Mouse (Mus musculus) stomach, postnatal 0 days (tissue): ENCODE results near the gene Grin2c. TPM values are rescaled to one million over a fixed set of nuclear protein-coding genes. Genes with fewer than 3 reads are reported as not detected.

Experiments used
- ATAC-seq: fragments of 200-750 bp; cut with Nextera tagmentation; 2 replicates; pipeline ENCODE4 v1.8.0; 2017; ENCODE audit not compliant: low FRiP score, low TSS enrichment
- DNase-seq: peaks from one replicate; pipeline ENCODE4 v3.0.0-alpha.2; 2016; ENCODE audit warnings: low spot score
- H3K27ac ChIP-seq: fragments of 300-500 bp; sonication (generic); replicated peaks from 2 replicates; pipeline ENCODE4 v1.5.1; 2014; ENCODE audit warnings: mild to moderate bottlenecking, control low read depth
- H3K27me3 ChIP-seq: fragments of 300-500 bp; sonication (generic); 2 replicates; pipeline ENCODE4 v1.6.1; 2014; ENCODE audit warnings: low read length; ENCODE audit not compliant: control insufficient read depth, insufficient read depth
- H3K36me3 ChIP-seq: fragments of 300-500 bp; sonication (generic); 2 replicates; pipeline ENCODE4 v1.6.1; 2014; ENCODE audit warnings: low read length, mixed read lengths; ENCODE audit not compliant: control insufficient read depth, insufficient read depth
- H3K4me1 ChIP-seq: fragments of 300-500 bp; sonication (generic); replicated peaks from 2 replicates; pipeline ENCODE4 v1.6.1; 2014; ENCODE audit warnings: antibody characterized with exemption; ENCODE audit not compliant: control insufficient read depth, insufficient read depth
- H3K4me2 ChIP-seq: fragments of 300-500 bp; sonication (generic); replicated peaks from 2 replicates; pipeline ENCODE4 v1.6.1; 2014; ENCODE audit warnings: low read depth, mild to moderate bottlenecking, control low read depth, moderate library complexity
- H3K4me3 ChIP-seq: fragments of 300-500 bp; sonication (generic); 2 replicates; pipeline ENCODE4 v1.5.1; 2014; ENCODE audit warnings: low read depth, low read length, control low read depth
- H3K9ac ChIP-seq: fragments of 300-500 bp; sonication (generic); 2 replicates; pipeline ENCODE4 v1.6.1; 2014; ENCODE audit warnings: mild to moderate bottlenecking, low read length, control low read depth, mixed read lengths
- H3K9me3 ChIP-seq: fragments of 300-500 bp; sonication (generic); 2 replicates; pipeline ENCODE4 v1.6.1; 2016; ENCODE audit warnings: low read length; ENCODE audit not compliant: control insufficient read depth
- CTCF ChIP-seq: IDR thresholded peaks from 2 replicates; pipeline ENCODE4 v1.5.1; 2016; ENCODE audit warnings: antibody characterized with exemption, low read depth, mild to moderate bottlenecking, moderate library complexity
- EP300 ChIP-seq: optimal IDR thresholded peaks from 2 replicates; pipeline ENCODE3; 2016; ENCODE audit warnings: antibody characterized with exemption
- WGBS: fragments of 180-500 bp; shearing (Covaris S2); extraction: QIAGEN DNeasy Blood & Tissue Kit; methylation state at CpG from one replicate; pipeline ENCODE4 v1.1.7; 2014; 5-methylcytosine and 5-hydroxymethylcytosine counted together
- polyA plus RNA-seq: library from polyadenylated mRNA; unstranded; fragments of >200 nt; fragmentation: Nextera tagmentation; extraction: Ambion mirVana; gene quantifications from 2 replicates; pipeline ENCODE4 v1.2.1, GENCODE M21; 2015

The Grin2c gene
- polyA plus RNA-seq, 1 experiment from 2014 or later, result not detected

DNA sequence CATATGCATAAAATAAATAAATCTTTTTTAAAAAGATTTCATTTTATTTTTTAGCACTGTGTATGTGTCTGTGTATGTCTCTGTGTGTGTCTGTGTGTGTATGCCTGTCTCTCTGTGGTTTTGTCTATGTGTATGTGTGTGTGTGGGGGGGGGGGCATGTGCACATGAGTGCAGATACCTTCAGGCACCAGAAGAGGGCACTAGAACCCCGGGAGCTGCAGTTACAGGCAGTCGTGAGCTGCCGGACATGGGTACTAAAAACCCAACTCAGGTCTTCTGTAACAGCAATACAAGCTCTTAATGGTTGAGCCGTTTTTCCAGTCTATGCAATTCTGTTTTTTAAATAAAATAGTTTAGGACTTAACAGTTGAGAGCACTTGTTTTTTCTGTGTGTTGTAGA is 33.7 kb upstream of the Grin2c start:
- H3K9me3 ChIP-seq, result no peaks in the 10 kb centered on the region
- ATAC-seq (no peak), DNase-seq (no peak)
- WGBS, result 80% methylated on average over 4 of the region's 4 CpGs
- H3K4me2 ChIP-seq, result no peak overlapping the region
- no peaks in the 10 kb centered on the region for H3K27me3 ChIP-seq
- H3K27ac ChIP-seq, result no peak overlapping the region
- no peak overlapping the region for H3K9ac ChIP-seq
- no peak overlapping the region for H3K4me3 ChIP-seq
- H3K4me1 ChIP-seq, result peaks cover 3% of the 10 kb centered on the region; the same call in 1 of the 2 replicates
- H3K36me3 ChIP-seq, result no peaks in the 10 kb centered on the region
- TF ChIP-seq CTCF (0 out of 2 replicates have a peak, but pooled peaks have one; percentile 9), EP300 (no peak)

DNA sequence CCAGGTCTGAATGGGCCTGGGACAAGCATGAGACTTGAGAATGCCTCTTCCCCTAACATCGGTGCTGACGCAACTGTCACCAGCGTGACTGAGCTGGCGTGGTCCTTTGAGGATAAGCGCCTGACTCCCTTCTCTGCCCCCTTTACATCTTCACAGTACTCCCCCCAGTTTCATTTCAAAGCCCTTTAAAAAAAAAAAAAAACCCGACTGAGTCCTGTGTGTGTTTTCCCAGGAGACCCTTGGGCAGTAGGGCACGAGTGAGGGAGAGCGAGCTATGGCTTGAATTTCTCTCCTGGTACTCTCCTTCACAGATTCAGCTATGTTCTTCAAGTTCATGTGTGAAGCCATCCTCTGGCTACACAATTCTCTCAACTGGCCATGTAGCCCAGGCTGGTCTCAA is 31.1 kb upstream of the Grin2c start:
- ATAC-seq (no peak), DNase-seq (no peak)
- Histone ChIP-seq H3K9me3 (no peaks in the 10 kb centered on the region), H3K9ac (no peak overlapping the region), H3K4me2 (no peak overlapping the region), H3K27ac (no peak overlapping the region), H3K36me3 (no peaks in the 10 kb centered on the region), H3K4me1 (peaks cover 3% of the 10 kb centered on the region; the same call in 1 of the 2 replicates), H3K4me3 (no peak overlapping the region), H3K27me3 (no peaks in the 10 kb centered on the region)
- TF ChIP-seq CTCF (no peak), EP300 (no peak)
- WGBS, result 76% methylated on average over 8 of the region's 8 CpGs

DNA sequence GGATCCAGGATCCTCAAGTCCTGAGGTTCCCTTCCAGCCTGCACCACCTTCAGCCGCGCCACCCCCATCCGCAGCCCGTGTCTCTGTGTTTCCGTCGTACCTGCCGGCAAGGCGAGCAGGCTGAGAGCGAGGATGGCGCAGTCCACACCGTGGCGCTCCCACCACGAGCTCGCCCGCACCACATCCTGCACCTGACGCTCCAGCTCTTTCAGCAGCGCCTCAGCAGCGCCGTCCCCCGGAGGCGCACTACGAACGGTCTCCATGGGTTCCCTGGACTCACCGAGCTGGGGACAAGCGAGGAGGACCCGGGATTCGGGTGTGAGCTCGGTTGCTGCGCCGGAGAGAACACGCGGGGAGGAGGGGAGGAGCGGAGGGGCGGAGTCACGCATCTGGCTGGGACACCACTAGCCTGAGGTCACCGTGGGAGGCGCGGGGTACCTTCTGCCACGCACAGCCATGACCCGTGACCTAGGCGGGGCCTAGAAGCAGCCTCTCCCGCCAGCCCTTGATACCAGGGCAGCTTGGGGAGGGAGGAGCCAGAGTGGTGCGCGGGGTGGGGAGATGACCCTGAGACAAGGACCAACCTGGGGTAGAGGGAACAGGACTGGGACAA is 30.3 kb upstream of the Grin2c start, which contains the start of gene Fads6:
Gene Fads6, minus strand, starts transcription at position 450 of the 613 bp plus-strand sequence.
- under 1% methylated on average over 42 of the region's 44 CpGs for WGBS
- no peak for TF ChIP-seq EP300
- peak; percentile 74 for TF ChIP-seq CTCF
- H3K36me3 ChIP-seq, result no peaks in the 10 kb centered on the region
- peaks cover 3% of the 10 kb centered on the region; the same call in 1 of the 2 replicates for H3K4me1 ChIP-seq
- no peaks in the 10 kb centered on the region for H3K9me3 ChIP-seq
- peak; percentile 73 for ATAC-seq
- H3K27ac ChIP-seq, result peak within 1 kb of the TSS; percentile 24; the same call in 1 of the 2 replicates
- peak within 1 kb of the TSS; percentile 81 for H3K4me2 ChIP-seq
- H3K4me3 ChIP-seq, result peak within 1 kb of the TSS; percentile 39
- peak within 1 kb of the TSS; percentile 56 for H3K9ac ChIP-seq
- DNase-seq, result peak; percentile 80
- H3K27me3 ChIP-seq, result no peaks in the 10 kb centered on the region

GRCm38 (mm10) chr11:115296471-115297210 is 29.6 kb upstream of the Grin2c start:
- Histone ChIP-seq H3K4me2 (peak overlapping the region; percentile 81), H3K4me3 (peak overlapping the region; percentile 39), H3K9me3 (no peaks in the 10 kb centered on the region), H3K9ac (peak overlapping the region; percentile 56), H3K4me1 (peaks cover 6% of the 10 kb centered on the region), H3K27ac (peak overlapping the region; percentile 24; the same call in 1 of the 2 replicates), H3K36me3 (no peaks in the 10 kb centered on the region), H3K27me3 (no peaks in the 10 kb centered on the region)
- ATAC-seq, result no peak
- WGBS, result 52% methylated on average over 21 of the region's 21 CpGs
- DNase-seq, result no peak
- TF ChIP-seq CTCF (no peak), EP300 (no peak)

DNA sequence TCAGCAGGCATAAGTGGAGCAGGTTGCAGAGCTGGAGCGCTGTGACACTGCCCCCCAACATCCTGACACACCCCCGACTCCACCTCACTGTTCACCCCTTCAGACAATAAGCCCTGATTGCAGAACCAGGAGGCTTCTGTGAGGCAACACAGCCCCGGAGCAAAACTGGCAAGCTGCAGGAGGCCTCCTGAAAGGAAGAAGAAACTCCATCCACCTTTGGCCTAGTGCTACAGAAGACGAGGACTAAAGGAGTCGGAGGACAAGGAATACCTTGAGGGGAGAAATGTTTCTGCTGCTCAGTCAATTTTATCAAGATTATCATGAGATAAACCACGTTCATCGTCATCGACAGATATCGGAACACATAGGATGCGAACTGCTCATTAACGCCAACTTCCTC is 28.9 kb upstream of the Grin2c start:
- Histone ChIP-seq H3K9me3 (no peaks in the 10 kb centered on the region), H3K4me1 (peaks cover 6% of the 10 kb centered on the region), H3K27me3 (no peaks in the 10 kb centered on the region), H3K4me3 (no peak overlapping the region), H3K27ac (no peak overlapping the region), H3K4me2 (no peak overlapping the region), H3K36me3 (no peaks in the 10 kb centered on the region), H3K9ac (no peak overlapping the region)
- ATAC-seq, result no peak
- no peak for DNase-seq
- 79% methylated on average over 11 of the region's 11 CpGs for WGBS
- no peak for TF ChIP-seq CTCF
- TF ChIP-seq EP300, result no peak
